Mouse (Mus musculus): ENCODE measurements around the gene Eif4a2.

Gene Eif4a2

DNA sequence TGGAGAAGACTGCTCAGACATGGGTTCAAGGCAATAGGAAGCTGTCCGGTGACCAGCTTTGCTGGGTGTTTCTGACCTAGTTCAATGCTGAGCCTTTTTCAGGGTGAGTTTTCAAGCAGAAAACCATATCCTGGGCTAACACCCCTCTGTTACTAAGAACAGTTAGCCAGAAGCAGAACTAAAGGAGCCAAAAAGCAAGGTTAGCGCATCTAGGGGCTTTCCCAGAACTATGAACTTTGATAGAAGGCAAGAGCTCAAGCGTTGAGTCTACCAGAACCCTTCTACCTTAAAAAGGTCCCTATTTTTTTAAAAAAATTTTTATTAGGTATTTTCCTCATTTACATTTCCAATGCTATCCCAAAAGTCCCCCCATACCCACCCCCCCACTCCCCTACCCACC is 33.7 kb downstream of the Eif4a2 start:
- DNase-seq (ENCODE audit: low spot score): no peak

DNA sequence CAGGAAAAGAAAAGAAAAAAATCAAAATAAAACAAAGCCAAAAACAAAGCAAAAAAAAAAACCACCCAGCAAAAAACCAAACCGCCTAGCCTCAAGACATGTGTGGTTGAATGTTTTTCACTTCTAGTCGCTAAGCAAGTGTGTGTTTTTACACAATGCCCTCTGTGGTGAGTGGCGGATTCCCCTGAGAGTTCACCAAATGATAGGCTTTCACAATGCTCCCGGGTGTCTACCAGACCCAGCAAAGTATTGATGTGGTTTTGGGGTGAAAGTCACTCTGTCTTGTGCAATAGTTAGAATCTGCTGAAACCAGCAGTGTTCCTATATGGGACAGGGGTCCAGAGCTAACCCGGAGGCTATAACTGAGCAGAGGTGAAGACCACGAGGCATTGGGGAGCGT is 37.1 kb downstream of the Eif4a2 start:
- no peak for DNase-seq (ENCODE audit: low spot score)

DNA sequence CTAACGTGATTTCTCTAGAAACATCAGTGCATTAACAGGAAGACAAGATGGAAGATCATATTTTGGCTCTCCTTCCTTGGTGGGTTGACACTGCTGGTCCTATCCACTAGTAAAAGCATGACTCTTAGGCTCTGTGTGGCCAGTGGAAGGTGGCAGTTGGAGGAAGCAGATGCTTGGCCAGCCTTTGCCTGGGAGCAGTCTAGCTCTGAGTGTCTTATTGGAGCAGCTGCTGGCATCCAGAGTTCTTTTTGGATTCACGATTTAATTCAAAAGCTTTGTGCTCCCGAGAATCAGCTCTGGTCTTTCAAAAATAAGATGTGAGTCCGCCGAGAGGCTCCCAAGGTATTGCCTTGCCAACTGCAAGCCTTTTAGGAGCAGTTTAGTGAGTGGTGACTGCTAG is 38.0 kb downstream of the Eif4a2 start:
- no peak for DNase-seq (ENCODE audit: low spot score)

DNA sequence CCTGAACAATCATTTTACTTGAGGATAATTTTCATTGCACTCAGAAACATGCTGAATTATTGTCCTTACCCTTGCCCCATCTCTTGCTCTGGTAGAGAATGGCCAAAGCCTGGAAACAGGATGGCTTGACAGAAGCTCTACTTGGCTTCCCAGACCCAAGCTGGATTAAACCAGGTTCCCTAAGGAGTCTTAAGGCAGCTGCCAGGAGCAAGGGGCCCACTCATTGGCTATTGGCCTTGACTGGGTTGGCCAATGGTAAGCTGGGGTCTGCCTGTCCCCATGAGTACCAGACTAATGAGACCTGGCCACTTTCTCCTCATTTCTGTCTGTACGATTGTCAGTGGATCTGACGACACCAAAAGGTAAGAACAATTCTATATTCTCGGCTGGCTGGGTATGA is 39.0 kb downstream of the Eif4a2 start, which contains the start of gene Adipoq:
Gene Adipoq, plus strand, starts transcription at position 257 of the 400 bp plus-strand sequence.
- DNase-seq (ENCODE audit: low spot score): no peak

DNA sequence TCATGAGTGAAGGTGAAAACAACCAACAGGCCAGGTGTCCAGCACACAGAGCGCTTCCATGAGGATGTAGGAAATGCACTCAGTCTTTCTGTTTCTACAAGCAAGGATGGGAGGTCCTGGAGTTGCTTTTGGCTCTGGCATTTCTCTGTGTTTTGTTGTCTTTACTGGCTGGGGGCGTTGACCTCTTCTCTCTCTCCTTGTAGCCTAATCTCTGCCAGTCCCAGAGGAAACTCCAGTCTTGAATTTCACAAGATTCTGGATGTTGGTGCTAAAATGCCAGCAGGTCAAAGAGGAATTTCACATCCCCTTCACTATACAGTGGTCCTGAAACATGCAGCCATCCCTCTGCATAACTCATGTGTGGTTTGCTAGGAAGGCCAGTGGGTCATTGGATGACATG is 41.7 kb downstream of the Eif4a2 start:
- DNase-seq (ENCODE audit: low spot score): no peak

DNA sequence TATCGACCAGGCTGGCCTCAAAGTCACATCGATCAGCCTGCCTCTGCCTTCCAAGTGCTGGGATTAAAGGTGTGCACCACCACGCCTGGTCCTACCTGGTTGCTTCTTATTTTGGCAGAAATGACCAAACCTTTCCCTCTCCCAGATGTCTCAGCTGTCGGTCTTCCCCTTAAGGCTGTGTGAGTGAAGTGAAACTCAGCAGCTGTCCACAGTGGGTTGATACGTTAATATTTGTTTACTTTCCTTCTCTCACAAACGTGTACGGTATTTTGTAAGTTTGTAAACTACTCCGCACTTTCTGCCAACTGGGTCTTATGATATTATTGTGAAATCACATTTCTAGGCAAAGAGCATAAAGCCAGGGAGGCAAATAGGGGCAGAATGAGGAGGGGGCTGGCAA is 42.2 kb downstream of the Eif4a2 start:
- no peak for DNase-seq (ENCODE audit: low spot score)

DNA sequence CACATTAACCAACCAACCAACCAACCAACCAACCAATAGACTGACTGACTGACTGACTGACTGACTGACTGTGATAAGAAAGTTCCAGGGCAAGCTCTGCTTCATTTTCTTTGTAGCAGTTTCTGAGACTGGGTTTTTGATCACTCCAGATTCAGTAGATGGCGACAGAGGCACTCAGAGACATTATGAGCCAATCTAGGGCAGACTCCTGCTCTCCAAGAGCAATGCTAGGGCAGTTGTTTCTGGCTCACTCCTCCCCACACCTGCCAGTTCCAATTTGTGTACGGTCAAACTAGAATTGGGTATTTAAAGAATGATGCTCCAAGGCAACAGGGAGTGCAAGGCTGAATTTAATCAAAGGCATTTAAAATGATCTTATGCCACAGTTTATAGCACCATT is 44.2 kb downstream of the Eif4a2 start:
- peak; percentile 34 for DNase-seq (ENCODE audit: low spot score)

DNA sequence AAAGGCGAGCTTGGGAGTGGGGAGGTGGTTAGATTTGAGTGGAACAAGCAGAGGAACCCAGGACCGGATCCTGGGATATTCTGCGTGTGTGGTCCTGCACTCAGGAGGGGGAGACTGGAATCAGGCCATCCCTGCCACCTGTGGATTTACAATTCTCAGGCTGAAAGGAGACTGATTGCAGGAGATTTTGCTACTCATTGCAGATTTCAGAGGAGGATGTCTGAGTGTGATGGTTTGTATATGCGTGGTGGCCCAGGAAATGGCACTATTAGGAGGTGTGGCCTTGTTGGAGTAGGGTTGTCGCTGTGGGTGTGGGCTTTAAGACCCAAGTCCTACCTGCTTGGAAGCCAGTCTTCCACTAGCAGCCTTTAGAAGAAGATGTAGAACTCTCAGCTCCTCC is 47.0 kb downstream of the Eif4a2 start:
- no peak for DNase-seq (ENCODE audit: low spot score)

DNA sequence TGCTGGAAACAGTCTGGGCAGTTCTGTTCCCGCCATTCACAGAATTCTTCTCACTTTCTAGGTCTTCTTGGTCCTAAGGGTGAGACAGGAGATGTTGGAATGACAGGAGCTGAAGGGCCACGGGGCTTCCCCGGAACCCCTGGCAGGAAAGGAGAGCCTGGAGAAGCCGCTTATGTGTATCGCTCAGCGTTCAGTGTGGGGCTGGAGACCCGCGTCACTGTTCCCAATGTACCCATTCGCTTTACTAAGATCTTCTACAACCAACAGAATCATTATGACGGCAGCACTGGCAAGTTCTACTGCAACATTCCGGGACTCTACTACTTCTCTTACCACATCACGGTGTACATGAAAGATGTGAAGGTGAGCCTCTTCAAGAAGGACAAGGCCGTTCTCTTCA is 49.8 kb downstream of the Eif4a2 start:
- DNase-seq (ENCODE audit: low spot score): no peak

DNA sequence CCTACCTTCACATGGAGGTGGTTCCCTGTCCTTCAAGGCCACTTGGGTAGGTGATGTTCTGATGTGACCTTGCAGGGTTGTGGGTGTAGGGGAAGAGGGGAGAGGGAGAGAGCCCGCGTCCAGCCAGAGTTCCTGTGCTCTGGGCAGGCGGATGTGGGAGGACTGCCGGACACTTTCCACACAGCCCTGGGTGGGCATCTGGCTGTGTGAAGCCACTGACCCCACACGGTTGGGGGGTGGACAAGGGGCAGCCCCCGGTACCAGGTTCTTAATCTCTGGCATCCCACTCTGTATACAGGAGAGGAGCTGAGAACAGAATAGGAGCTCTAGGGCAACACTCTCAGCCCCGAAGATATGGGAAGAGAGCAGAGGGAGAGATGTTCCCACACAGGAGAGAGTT is 51.0 kb downstream of the Eif4a2 start:
- no peak for DNase-seq (ENCODE audit: low spot score)

DNA sequence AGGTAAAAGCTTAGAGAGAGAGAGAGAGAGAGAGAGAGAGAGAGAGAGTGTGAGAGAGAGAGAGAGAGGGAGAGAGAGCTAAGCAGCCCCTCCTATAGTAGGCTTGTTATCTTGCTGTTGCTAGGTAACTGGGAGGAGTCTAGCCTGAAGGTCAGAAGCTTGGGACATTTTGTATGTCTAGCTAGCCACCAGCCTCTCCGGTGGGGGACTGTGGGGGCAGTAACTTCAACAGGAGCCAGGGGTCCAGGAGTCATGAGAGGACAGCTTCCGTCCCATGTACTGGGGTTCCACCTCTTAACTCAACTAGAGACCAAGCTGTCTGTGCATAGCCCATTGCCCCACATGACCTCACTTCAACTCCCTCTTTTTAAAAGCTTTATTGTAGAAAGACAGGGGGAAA is 51.7 kb downstream of the Eif4a2 start:
- DNase-seq (ENCODE audit: low spot score): no peak

DNA sequence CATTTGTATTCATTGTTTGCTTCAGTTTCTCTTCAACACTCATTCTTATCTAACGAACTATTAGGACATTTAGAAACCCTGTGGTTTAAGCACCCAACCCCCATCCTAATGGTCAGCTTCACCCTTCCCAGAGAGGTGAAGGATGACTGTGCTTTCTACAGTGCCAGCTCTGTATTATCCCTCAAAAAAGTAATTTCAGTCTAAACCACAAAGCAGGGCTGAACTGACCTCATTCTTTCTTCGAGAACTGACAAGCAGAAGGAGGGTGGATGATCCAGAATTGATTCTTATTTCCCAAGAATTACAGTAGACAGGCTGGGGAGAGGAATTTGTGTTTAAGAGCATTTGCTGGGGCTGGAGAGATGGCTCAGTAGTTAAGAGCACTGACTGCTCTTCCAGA is 52.5 kb downstream of the Eif4a2 start:
- DNase-seq (ENCODE audit: low spot score): no peak

DNA sequence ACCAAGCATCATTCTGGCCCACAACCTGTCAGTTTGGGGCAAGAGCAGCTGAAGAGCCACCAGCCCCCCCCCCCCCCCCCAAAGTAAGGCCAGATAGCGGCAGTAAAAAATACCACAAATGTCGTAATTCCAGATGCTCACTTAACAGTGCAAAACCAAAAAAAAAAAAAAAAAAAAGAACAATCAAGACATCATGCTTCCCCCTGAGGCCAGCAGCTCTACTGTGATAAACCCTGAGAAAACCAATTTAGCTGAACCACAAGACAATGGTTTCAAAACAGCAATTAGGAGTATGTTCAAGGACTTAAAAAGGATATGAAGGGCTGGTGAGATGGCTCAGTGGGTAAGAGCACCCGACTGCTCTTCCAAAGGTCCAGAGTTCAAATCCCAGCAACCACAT is 54.9 kb downstream of the Eif4a2 start:
- DNase-seq (ENCODE audit: low spot score): no peak

Measured in left cerebral cortex, adult 11 months (tissue).